Mouse (Mus musculus) retina, adult 2 months (tissue): ENCODE results near the gene Dnajc6.

Experiments used
- DNase-seq: peaks from one replicate; pipeline ENCODE4 v3.0.0-alpha.2; 2012; ENCODE audit warnings: low read depth, low spot score

Gene Dnajc6

GRCm38 (mm10) chr4:101642708-101643107 is 146.3 kb downstream of the Dnajc6 start:
- no peak for DNase-seq

- no peak for DNase-seq
These were observed 146.8 kb downstream of the Dnajc6 start for GRCm38 (mm10) chr4:101643216-101643615.

- DNase-seq, result no peak
These were observed 150.4 kb downstream of the Dnajc6 start for GRCm38 (mm10) chr4:101646857-101647195.

- peak; percentile 98 for DNase-seq
These were observed 150.9 kb downstream of the Dnajc6 start, which contains the start of gene Leprot for GRCm38 (mm10) chr4:101647196-101647905. Gene Leprot, plus strand, starts transcription at chr4:101647718.

GRCm38 (mm10) chr4:101647976-101648642 is 151.7 kb downstream of the Dnajc6 start:
- DNase-seq, result no peak

- DNase-seq, result no peak
These were observed 152.3 kb downstream of the Dnajc6 start for GRCm38 (mm10) chr4:101648745-101649144.

- no peak for DNase-seq
These were observed 154.5 kb downstream of the Dnajc6 start for GRCm38 (mm10) chr4:101650961-101651360.

- DNase-seq, result no peak
These were observed 157.8 kb downstream of the Dnajc6 start for GRCm38 (mm10) chr4:101654256-101654655.

GRCm38 (mm10) chr4:101654788-101655414 is 158.5 kb downstream of the Dnajc6 start:
- DNase-seq, result no peak

GRCm38 (mm10) chr4:101655415-101655790 is 159.0 kb downstream of the Dnajc6 start:
- no peak for DNase-seq

GRCm38 (mm10) chr4:101656056-101656455 is 159.6 kb downstream of the Dnajc6 start:
- no peak for DNase-seq

GRCm38 (mm10) chr4:101656956-101657570 is 160.6 kb downstream of the Dnajc6 start:
- no peak for DNase-seq

GRCm38 (mm10) chr4:101664160-101664750 is 167.8 kb downstream of the Dnajc6 start:
- DNase-seq, result peak; percentile 34

- no peak for DNase-seq
These were observed 168.3 kb downstream of the Dnajc6 start for GRCm38 (mm10) chr4:101664766-101665165.

GRCm38 (mm10) chr4:101669161-101669560 is 172.7 kb downstream of the Dnajc6 start:
- DNase-seq, result no peak

GRCm38 (mm10) chr4:101669811-101670210 is 173.4 kb downstream of the Dnajc6 start:
- DNase-seq, result no peak

GRCm38 (mm10) chr4:101674790-101675189 is 178.3 kb downstream of the Dnajc6 start:
- DNase-seq, result no peak

GRCm38 (mm10) chr4:101675726-101676125 is 179.3 kb downstream of the Dnajc6 start:
- DNase-seq, result no peak

GRCm38 (mm10) chr4:101682620-101683019 is 186.2 kb downstream of the Dnajc6 start:
- no peak for DNase-seq

GRCm38 (mm10) chr4:101683086-101683485 is 186.6 kb downstream of the Dnajc6 start:
- DNase-seq, result no peak

GRCm38 (mm10) chr4:101684821-101685220 is 188.4 kb downstream of the Dnajc6 start:
- DNase-seq, result no peak

GRCm38 (mm10) chr4:101686227-101686810 is 189.9 kb downstream of the Dnajc6 start:
- no peak for DNase-seq
